Mouse (Mus musculus) erythroblast, embryonic 14.5 days (primary cell): Measurements from ENCODE around the gene Rock2.

Experiments
- GATA1 ChIP-seq: IDR thresholded peaks from 2 replicates; pipeline ENCODE4 v1.6.1; 2012; ENCODE audit warnings: low read length, inconsistent platforms, mixed read lengths
- TAL1 ChIP-seq: IDR thresholded peaks from 3 replicates; pipeline ENCODE4 v1.6.1; 2012; ENCODE audit warnings: low read length, inconsistent platforms, mixed read lengths

DNA sequence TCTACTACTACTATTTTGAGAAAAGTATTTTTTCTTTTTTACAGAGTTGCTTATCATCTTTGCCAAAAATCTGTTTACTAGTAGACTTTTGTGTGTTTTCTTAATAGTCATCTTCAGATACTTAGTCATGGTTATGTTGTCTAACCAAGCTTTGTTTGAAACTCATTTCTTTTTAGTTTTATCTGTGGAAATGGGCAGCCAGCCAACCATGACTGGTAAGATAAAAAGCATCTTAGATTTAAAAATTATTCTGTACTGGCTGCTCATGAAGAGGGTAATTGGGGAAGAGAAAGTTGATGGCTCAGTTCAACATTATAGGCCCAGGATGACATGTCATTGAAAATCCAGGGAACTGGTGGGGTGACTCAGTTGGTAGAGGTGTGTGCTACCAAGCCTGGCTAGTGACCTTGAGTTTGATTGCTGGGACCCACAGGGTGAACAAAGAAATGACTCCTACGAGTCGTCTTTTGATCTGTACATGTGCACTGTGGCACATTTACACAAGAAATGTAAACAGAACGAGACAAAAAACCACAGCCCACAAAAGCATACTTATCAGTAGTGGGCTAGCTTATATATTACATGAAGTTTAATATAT lies 6.0 kb downstream of the Rock2 start:
- TF ChIP-seq GATA1 (no peak), TAL1 (no peak)
